Mouse (Mus musculus): ENCODE measurements at regions not wholly inside any gene's neighbourhood (a gene's known extent, or its start where the extent isn't known, plus 50 kb on each side); places are given as distances from the start of the nearest gene placed in this dataset.

DNA sequence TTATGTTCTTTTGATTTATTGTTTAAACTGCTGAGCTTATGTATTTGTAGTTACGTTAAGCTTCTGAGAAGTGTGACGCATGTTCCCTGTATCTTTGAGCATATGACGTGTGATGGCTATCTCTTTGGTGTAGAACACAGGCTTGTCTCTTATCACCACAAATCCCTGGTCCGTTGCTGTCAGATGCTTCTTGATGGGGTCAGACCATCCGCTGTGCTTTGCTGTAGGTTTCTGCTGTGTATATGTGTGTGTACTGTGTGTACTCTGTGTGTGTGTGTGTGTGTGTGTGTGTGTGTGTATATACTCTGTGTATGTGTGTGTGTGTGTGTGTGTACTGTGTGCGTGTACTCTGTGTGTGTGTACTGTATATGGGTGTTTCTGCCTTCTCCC, 164.5 kb downstream of the Chic2 start:
- no peak overlapping the region for H3K4me2 ChIP-seq (ENCODE audit: low read depth, severe bottlenecking)
- H3K27me3 ChIP-seq (ENCODE audit: control insufficient read depth, insufficient read depth, low read length): no peaks in the 10 kb centered on the region; the same call in 1 of the 2 replicates
- DNase-seq (ENCODE audit: low spot score) (no peak), ATAC-seq (ENCODE audit: insufficient number of reproducible peaks, low FRiP score, low TSS enrichment, low read depth) (no peak)
- H3K4me1 ChIP-seq (ENCODE audit: control insufficient read depth, insufficient read depth, low read length): no peaks in the 10 kb centered on the region
- no peaks in the 10 kb centered on the region for H3K36me3 ChIP-seq (ENCODE audit: control insufficient read depth, insufficient read depth, low read length)
- H3K4me3 ChIP-seq (ENCODE audit: low read depth, low read length): no peak overlapping the region
- H3K9me3 ChIP-seq (ENCODE audit: control insufficient read depth, low read length): no peaks in the 10 kb centered on the region; the same call in 1 of the 2 replicates
- no peak overlapping the region for H3K27ac ChIP-seq (replicated peaks; ENCODE audit: low read depth, low read length)
- WGBS: 88% methylated on average over 6 of the region's 6 CpGs
- no peak overlapping the region for H3K9ac ChIP-seq (ENCODE audit: low read length)

DNA sequence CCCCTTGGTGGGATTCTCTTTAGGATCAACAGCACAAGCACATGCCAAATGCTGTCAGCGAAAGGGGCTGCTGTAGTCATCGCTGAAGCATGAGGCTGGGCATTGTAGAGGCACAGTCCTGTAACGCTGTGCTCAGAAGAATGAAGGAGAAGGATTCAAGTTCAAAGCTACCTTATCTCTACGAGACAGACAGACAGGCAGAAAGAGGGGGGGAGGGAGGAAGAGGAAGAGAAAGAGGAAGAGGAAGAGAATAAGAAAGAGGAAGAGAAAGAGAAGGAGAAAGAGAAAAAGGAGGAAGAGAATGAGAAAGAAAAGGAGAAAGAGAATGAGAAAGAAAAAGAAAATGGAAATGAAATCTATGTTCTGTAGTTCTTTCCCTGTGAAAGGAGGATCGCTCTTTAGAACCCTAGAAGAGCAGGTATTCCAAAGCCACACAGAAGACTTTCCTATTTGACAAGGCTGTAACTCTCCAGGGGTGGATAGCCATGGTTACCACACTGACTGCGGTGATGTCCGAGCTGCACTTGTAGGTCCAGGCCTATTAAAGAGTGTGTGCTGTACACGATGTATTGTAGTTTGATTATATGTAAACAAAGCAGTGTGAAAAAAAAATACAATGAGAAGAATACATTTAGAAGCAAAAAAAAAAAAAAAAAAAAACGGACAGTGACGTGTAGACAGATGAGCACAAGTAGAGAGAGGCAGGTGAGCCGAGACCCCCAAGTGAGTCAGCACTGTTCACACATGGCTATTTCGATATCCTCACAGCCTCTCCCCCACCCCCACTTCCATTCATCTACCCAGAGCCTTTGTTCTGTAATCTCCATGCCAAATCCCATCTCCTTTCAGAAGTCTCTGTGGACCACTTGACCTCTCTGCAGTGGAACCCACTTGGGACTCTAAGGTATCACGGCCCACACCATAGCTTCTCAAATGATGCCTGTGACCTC, 165.2 kb downstream of the Chic2 start:
- Histone ChIP-seq H3K27me3 (ENCODE audit: control insufficient read depth, insufficient read depth, low read length) (no peaks in the 10 kb centered on the region; the same call in 1 of the 2 replicates), H3K4me1 (ENCODE audit: control insufficient read depth, insufficient read depth, low read length) (no peaks in the 10 kb centered on the region), H3K9me3 (ENCODE audit: control insufficient read depth, low read length) (no peaks in the 10 kb centered on the region), H3K9ac (ENCODE audit: low read length) (no peak overlapping the region), H3K27ac (replicated peaks; ENCODE audit: low read depth, low read length) (no peak overlapping the region), H3K4me2 (ENCODE audit: low read depth, severe bottlenecking) (no peak overlapping the region), H3K4me3 (ENCODE audit: low read depth, low read length) (no peak overlapping the region), H3K36me3 (ENCODE audit: control insufficient read depth, insufficient read depth, low read length) (no peaks in the 10 kb centered on the region)
- ATAC-seq (ENCODE audit: insufficient number of reproducible peaks, low FRiP score, low TSS enrichment, low read depth) (no peak), DNase-seq (ENCODE audit: low spot score) (no peak)
- 88% methylated on average over 13 of the region's 13 CpGs for WGBS

DNA sequence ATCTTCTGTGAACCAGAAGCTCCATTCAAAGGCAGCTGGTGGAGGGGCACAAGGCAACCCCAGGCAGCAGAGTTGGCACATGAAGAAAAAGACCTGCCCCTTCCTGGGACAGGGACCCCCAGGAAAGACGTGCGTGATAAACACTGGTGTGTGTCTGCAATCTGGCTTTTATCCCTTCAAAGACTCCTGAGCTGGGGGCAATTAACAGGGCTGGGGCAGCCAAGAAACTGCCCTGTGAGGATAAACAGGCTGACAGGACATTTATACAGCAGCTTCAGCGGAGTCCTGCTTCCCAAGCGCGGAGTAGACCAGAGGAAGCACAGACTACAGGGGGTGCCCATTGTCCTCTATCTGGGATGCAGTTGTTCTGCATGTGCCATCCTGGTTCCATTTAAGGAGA, 167.0 kb downstream of the Chic2 start:
- no peak for ATAC-seq (ENCODE audit: insufficient number of reproducible peaks, low FRiP score, low TSS enrichment, low read depth)
- Histone ChIP-seq H3K27me3 (ENCODE audit: control insufficient read depth, insufficient read depth, low read length) (no peaks in the 10 kb centered on the region; the same call in 1 of the 2 replicates), H3K4me3 (ENCODE audit: low read depth, low read length) (no peak overlapping the region), H3K4me2 (ENCODE audit: low read depth, severe bottlenecking) (no peak overlapping the region), H3K27ac (replicated peaks; ENCODE audit: low read depth, low read length) (no peak overlapping the region), H3K36me3 (ENCODE audit: control insufficient read depth, insufficient read depth, low read length) (no peaks in the 10 kb centered on the region), H3K9me3 (ENCODE audit: control insufficient read depth, low read length) (no peaks in the 10 kb centered on the region), H3K4me1 (ENCODE audit: control insufficient read depth, insufficient read depth, low read length) (no peaks in the 10 kb centered on the region), H3K9ac (ENCODE audit: low read length) (no peak overlapping the region)
- no peak for DNase-seq (ENCODE audit: low spot score)
- 14% methylated on average over 5 of the region's 5 CpGs for WGBS

DNA sequence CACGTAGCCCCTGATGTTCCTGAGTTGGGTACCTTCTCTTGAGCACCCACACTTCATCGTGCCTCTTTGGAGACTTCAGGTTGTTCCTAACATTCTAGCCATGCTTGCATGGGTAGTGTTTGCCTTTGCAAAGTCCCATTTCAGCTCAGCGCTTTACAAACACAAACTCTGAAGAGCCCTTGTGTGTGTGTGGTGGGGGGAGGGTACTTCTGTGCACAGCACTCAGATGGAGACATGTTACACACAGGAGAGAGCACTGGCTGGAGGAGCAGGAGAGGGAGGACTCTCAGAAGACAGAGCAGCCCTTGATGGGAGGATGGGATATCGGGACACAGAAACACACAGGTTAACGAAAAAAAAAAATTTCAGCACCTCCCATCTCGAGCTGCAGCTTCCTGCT, 167.4 kb downstream of the Chic2 start:
- no peak overlapping the region for H3K27ac ChIP-seq (replicated peaks; ENCODE audit: low read depth, low read length)
- no peak for ATAC-seq (ENCODE audit: insufficient number of reproducible peaks, low FRiP score, low TSS enrichment, low read depth)
- H3K4me3 ChIP-seq (ENCODE audit: low read depth, low read length): no peak overlapping the region
- no peak overlapping the region for H3K9ac ChIP-seq (ENCODE audit: low read length)
- no peaks in the 10 kb centered on the region for H3K4me1 ChIP-seq (ENCODE audit: control insufficient read depth, insufficient read depth, low read length)
- H3K36me3 ChIP-seq (ENCODE audit: control insufficient read depth, insufficient read depth, low read length): no peaks in the 10 kb centered on the region
- no peak for DNase-seq (ENCODE audit: low spot score)
- H3K4me2 ChIP-seq (ENCODE audit: low read depth, severe bottlenecking): no peak overlapping the region
- H3K9me3 ChIP-seq (ENCODE audit: control insufficient read depth, low read length): no peaks in the 10 kb centered on the region
- 44% methylated on average over 6 of the region's 6 CpGs for WGBS
- H3K27me3 ChIP-seq (ENCODE audit: control insufficient read depth, insufficient read depth, low read length): no peaks in the 10 kb centered on the region; the same call in 1 of the 2 replicates

DNA sequence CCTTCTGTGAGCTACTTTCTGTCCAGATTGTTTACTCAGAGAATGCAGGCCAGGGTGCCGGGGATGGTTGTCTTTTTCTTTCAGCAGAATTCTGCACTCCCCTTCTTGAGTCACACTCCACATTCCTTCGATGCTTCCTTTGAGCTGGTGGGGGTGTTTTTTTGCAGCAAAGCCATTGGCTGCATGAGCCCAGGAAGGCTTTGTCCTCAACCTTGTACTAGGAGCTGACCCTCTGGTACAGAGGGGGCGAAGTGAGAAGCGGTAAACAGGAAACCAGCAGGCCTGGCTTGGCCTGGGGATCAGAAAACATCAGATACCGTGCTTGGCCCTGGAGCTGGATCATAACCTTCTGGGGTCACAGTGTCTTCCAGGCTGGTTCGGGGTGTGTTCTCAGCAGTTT, 169.9 kb downstream of the Chic2 start:
- WGBS: 44% methylated on average over 6 of the region's 6 CpGs
- Histone ChIP-seq H3K4me3 (ENCODE audit: low read depth, low read length) (no peak overlapping the region), H3K9me3 (ENCODE audit: control insufficient read depth, low read length) (no peaks in the 10 kb centered on the region), H3K27ac (replicated peaks; ENCODE audit: low read depth, low read length) (no peak overlapping the region), H3K9ac (ENCODE audit: low read length) (no peak overlapping the region), H3K4me1 (ENCODE audit: control insufficient read depth, insufficient read depth, low read length) (no peaks in the 10 kb centered on the region), H3K36me3 (ENCODE audit: control insufficient read depth, insufficient read depth, low read length) (no peaks in the 10 kb centered on the region), H3K27me3 (ENCODE audit: control insufficient read depth, insufficient read depth, low read length) (no peaks in the 10 kb centered on the region; the same call in 1 of the 2 replicates), H3K4me2 (ENCODE audit: low read depth, severe bottlenecking) (no peak overlapping the region)
- ATAC-seq (ENCODE audit: insufficient number of reproducible peaks, low FRiP score, low TSS enrichment, low read depth) (no peak), DNase-seq (ENCODE audit: low spot score) (no peak)

DNA sequence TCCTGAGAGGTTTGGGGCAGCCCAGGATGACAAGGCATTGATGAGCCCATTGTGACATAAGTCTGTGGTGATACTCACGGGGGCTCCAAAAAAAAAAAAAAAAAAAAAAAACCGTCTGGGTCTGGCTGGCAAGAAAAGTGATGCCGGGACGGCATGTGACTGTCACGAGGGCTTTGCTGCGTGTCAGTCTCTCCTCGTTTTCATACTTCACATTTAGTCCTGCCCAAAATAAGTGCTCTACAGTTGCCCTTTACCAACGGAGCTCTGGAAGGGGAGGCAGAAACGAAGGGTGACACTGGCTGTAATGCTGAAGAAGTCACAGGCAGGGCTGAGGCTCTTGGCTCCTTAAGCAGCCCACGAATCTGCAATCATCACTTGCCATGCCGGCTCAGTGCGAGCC, 167.9 kb upstream of the Lnx1 start:
- ATAC-seq (ENCODE audit: insufficient number of reproducible peaks, low FRiP score, low TSS enrichment, low read depth): no peak
- no peak for DNase-seq (ENCODE audit: low spot score)
- Histone ChIP-seq H3K4me2 (ENCODE audit: low read depth, severe bottlenecking) (no peak overlapping the region), H3K9ac (ENCODE audit: low read length) (no peak overlapping the region), H3K27ac (replicated peaks; ENCODE audit: low read depth, low read length) (no peak overlapping the region), H3K9me3 (ENCODE audit: control insufficient read depth, low read length) (no peaks in the 10 kb centered on the region), H3K36me3 (ENCODE audit: control insufficient read depth, insufficient read depth, low read length) (no peaks in the 10 kb centered on the region), H3K4me1 (ENCODE audit: control insufficient read depth, insufficient read depth, low read length) (no peaks in the 10 kb centered on the region), H3K27me3 (ENCODE audit: control insufficient read depth, insufficient read depth, low read length) (no peaks in the 10 kb centered on the region), H3K4me3 (ENCODE audit: low read depth, low read length) (no peak overlapping the region)
- WGBS: 76% methylated on average over 12 of the region's 12 CpGs

DNA sequence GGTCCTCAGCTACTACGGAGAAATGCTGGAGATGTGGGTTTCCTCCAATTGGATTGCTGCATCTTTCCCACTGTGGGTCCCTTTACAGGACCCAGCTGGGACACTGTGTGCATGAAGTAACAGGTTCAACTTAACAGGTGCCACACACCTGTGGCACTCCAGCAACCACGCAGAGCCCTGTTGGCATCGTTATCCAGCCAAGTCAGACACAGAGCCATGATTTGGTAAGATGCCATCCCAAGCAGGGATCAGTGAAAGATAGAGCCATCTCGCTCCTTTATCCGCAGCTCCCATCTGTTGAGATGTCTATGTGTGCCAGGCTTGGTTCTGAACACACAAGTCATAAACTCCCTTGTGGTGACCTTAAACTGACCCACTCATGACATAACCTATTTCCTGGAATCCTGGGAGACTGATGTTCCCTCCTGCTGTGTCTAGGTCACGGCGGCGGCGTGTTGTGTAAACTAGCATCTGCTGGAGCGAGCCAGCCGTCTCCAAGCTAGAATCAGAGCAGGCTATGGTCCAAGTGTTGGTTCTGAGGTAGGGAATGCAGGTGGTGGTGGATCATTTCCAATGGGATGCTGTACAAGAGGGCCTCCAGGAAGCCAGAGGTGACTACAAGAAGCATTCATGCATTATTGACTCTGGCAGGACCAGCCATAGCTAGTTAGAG, 164.5 kb upstream of the Lnx1 start:
- DNase-seq (ENCODE audit: low spot score) (no peak), ATAC-seq (ENCODE audit: insufficient number of reproducible peaks, low FRiP score, low TSS enrichment, low read depth) (no peak)
- Histone ChIP-seq H3K4me2 (ENCODE audit: low read depth, severe bottlenecking) (no peak overlapping the region), H3K4me3 (ENCODE audit: low read depth, low read length) (no peak overlapping the region), H3K4me1 (ENCODE audit: control insufficient read depth, insufficient read depth, low read length) (no peaks in the 10 kb centered on the region), H3K27ac (replicated peaks; ENCODE audit: low read depth, low read length) (no peak overlapping the region), H3K9me3 (ENCODE audit: control insufficient read depth, low read length) (no peaks in the 10 kb centered on the region), H3K27me3 (ENCODE audit: control insufficient read depth, insufficient read depth, low read length) (no peaks in the 10 kb centered on the region), H3K9ac (ENCODE audit: low read length) (no peak overlapping the region), H3K36me3 (ENCODE audit: control insufficient read depth, insufficient read depth, low read length) (no peaks in the 10 kb centered on the region)
- 93% methylated on average over 11 of the region's 11 CpGs for WGBS

DNA sequence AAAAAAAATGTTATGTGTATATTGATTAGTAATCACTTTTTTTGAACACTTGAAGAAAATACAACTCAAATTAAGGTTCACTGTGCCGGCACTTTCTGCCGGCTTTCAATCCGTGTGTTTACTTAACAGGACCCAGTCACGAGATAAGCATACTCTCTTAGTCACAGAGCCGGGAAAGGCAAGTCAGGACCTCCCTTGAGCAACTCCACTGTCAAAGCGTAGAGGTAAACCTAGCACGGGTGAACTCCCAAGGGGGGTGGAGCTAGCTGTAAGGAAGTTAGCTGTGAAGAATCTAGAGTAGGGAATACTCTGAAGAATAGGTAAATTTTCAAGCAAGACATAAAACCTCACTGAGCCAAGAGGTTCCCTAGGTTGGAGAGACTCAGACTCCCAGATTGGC, 164.0 kb upstream of the Lnx1 start:
- no peak overlapping the region for H3K9ac ChIP-seq (ENCODE audit: low read length)
- H3K9me3 ChIP-seq (ENCODE audit: control insufficient read depth, low read length): no peaks in the 10 kb centered on the region
- H3K27ac ChIP-seq (replicated peaks; ENCODE audit: low read depth, low read length): no peak overlapping the region
- no peaks in the 10 kb centered on the region for H3K27me3 ChIP-seq (ENCODE audit: control insufficient read depth, insufficient read depth, low read length)
- no peak overlapping the region for H3K4me2 ChIP-seq (ENCODE audit: low read depth, severe bottlenecking)
- 42% methylated on average over 7 of the region's 7 CpGs for WGBS
- H3K36me3 ChIP-seq (ENCODE audit: control insufficient read depth, insufficient read depth, low read length): no peaks in the 10 kb centered on the region
- H3K4me3 ChIP-seq (ENCODE audit: low read depth, low read length): no peak overlapping the region
- DNase-seq (ENCODE audit: low spot score): no peak
- H3K4me1 ChIP-seq (ENCODE audit: control insufficient read depth, insufficient read depth, low read length): no peaks in the 10 kb centered on the region
- no peak for ATAC-seq (ENCODE audit: insufficient number of reproducible peaks, low FRiP score, low TSS enrichment, low read depth)

All from limb, embryonic 11.5 days (tissue).